Mouse (Mus musculus) ovary, postnatal 36 days (tissue): Measurements from ENCODE around the gene Atp5g1.
"Not testable (repeated sequence)": the region's sequence is repeated elsewhere in the genome, so short reads cannot be mapped to it uniquely, and the experiment has no call there.

ENCODE experiments used
- DNase-seq: peaks from one replicate; pipeline ENCODE4 v3.0.0; 2022; ENCODE audit warnings: low spot score, mixed read lengths

Atp5g1 gene

DNA sequence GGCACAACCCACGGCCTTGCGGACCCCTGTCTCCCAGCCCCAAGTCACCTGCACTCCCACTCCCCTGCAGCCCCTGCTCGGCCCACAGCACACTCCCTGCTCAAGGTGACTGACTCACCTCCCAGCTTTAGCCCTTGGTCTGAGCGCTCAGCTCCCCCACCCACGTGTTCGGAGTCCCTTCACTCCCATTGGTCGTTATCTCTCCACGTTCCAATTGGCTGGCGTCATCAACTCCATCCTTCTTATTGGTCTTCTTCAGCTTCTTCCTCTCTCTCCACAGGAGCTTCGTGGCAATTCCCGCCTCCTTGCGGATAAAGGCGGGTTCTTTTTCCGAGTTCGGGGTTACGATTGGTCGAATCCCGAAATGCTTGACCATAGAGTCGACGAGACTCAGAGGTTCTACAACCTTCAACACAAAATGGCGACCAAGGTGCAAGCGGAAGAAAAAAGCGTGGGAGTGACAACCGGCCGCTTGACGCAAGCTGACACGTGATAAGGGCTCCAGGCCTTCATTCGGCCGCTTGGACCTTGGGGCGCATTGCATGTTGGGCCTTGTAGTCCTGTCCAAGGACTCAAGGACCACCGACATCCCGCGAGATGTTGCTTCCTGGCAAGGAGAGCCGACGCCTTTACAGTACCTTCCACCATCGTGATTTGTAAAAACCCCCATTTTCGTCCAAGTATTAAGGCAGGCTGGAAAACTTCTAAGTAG lies at the start of gene Atp5g1:
Gene Atp5g1 (minus strand): TSS at position 162 of the 712 bp plus-strand sequence.
- DNase-seq = peak; percentile 94

DNA sequence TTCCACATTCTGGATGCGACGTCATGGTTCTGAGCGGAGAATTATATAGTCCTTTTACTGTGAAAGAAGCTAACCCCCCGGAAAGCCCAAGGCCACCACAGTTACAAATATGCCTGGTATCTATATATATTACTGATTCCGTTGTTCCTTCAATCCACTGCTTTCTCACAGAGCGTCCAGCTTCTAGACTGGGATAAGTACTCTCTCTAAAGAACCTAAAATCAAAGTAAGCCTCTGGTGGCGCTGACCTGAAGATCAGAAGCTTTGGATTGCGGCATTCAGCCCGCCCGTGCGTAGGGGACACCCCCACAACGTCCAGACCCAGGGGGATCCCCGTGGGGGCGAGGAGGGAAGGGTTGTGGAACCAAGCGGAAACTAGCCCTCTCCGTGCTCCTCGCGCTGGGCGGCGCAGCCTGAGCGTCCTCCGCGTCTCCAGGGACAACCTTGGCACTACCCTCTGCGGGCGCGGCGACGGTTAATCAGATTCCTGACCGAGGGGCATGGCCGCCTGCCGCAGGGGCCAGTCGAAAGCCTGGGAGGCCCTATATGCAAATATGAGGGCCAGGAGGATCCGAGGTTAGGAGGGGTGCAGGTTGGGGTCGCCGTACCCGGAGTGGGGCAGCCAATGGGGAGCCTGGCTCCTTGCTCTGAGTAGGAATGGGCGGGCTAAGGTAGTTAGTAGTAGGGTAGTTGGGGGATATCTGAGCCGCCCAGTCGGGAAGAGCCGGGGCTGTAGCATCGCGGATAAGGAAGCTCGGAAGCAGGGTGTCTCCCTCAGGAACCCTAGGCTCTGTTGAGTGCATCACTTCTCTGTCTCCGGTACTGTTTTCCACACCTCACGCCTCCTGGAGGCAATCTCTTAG lies 48.8 kb upstream of the Atp5g1 start:
- peak; percentile 63 for DNase-seq

DNA sequence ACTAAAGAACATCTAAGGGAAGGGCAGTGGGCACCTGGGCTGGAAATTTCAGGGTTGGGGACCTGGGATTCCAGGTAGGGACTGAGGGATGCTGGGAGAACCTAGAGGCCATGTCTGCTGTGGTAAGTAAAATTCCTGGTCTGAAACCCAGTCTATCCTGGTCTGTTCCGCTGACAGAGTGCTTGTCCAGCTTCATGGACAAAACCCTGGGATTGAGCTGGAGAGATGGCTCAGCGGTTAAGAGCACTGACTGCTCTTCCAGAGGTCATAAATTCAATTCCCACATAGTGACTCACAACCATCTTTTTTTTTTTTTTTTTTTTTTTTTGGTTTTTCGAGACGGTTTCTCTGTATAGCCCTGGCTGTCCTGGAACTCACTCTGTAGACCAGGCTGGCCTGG lies 47.3 kb upstream of the Atp5g1 start:
- DNase-seq = not testable (repeated sequence)

DNA sequence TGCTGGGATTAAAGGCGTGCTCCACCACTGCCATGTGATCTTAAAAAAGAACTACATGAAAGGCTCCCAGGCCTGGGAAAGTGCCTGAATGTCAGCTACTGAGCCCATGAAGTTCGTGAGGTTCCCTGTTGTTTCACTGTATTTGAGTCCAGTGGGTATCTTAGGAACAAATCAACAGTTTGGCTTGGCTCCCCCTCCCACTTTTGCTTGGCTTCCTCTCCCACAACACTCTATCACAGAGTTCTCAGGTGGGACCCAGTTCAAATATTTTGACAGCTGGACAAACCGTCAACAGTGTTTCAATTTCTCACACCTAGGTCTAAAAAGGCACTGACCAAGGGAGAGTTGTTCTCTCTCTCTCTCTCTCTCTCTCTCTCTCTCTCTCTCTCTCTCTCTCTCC lies 43.9 kb upstream of the Atp5g1 start:
- DNase-seq = no peak

DNA sequence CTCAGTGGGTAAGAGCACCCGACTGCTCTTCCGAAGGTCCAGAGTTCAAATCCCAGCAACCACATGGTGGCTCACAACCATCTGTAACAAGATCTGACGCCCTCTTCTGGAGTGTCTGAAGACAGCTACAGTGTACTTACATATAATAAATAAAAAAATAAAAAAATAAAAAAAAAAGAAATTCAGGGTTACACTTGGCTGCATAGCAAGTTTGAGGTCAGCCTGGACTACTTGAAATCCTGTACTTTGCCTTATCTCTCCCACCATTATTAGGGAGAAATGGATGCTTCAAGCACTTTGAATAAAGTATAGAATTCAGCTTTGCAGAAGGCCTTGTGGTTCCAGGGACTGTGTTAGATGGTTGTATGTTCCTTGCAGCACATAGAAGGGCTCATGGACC lies 41.5 kb upstream of the Atp5g1 start:
- DNase-seq = not testable (repeated sequence)

DNA sequence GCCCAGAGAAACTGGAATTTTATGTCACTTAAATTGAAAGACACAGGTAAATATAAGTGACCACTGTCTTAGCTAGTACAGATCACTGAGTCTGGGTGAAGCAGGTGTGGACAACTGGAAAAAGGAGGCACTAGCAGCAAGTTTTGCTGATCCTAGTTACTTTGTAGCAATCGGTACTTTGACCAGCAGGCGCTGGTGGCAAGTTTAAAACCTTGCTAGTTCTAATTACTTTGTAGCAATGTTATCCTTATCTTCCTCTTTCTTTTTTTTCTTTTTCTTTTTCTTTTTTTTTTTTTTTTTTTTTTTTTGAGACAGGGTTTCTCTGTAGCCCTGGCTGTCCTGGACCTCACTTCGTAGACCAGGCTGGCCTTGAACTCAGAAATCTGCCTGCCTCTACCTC lies 40.6 kb upstream of the Atp5g1 start:
- DNase-seq = no peak

DNA sequence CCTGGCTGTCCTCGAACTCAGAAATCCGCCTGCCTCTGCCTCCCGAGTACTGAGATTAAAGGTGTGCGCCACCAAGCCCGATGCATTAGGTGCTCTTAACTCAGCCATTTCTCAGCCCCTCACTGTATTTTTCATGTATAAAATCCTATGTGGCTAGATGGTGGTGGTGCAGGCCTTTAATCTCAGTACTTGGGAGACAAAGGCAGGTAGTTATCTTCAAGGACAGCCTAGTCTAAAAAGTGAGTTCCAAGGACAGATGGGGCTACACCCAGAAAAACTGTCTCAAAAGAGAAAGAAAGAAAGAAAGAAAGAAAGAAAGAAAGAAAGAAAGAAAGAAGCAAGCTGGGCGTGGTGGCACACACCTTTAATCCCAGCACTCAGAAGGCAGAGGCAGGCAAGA lies 39.9 kb upstream of the Atp5g1 start:
- no peak for DNase-seq

DNA sequence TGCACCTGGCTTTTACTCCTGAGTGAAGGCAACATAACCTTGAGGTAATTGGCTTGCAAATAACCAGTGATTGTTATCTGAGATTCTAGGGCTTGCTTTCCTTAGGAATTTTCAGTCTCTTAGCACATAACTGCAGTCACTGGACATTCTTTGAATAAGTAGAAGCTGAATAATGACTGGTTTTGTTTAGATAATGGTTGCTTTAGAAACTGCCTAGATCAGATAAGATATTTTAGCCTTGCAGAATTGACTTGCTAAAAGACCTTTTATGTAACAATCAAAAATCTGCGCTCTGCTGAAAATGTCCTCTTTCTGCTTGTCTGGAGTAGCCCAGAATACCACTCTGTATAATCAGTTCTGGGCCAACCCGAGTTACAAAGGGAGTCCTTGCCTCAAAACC lies 38.6 kb upstream of the Atp5g1 start:
- no peak for DNase-seq

DNA sequence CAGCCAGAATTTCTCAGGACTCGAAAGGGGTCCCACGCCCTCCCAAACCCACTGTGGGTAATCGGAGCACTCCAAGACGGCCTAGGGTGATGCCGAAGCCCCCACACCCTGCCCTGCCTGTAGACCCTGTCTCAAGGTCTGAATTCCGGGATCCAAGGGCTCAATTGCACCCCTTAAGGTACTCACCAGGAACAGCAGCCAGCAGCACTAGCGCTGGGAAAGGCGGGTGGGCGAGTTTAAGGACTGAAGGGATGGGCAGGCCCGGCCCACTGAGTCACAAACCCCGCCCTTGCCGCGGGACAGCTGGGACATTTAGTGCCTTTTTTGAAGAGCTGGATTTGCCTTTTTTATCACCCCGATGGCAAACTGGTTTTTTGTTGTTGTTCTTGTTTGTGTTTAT lies 36.3 kb upstream of the Atp5g1 start, which contains the start of gene Calcoco2:
Gene Calcoco2 (minus strand): TSS at position 214 of the 400 bp plus-strand sequence.
- DNase-seq = no peak

DNA sequence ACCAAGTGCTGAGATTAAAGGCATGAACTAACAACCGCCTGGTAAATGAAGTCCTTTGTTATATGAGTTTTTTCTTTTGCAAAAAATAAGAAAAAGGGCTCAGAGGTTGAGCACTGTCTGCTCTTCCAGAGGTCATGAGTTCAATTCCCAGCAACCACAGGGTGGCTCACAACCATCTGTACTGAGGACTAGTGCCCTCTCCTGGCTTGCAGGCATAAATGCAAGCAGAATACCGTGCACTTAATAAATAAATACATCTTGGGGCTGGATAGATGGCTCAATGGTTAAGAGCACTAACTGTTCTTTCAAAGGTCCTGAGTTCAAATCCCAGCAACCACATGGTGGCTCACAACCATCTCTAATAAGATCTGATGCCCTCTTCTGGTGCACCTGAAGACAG lies 35.5 kb upstream of the Atp5g1 start:
- not testable (repeated sequence) for DNase-seq

DNA sequence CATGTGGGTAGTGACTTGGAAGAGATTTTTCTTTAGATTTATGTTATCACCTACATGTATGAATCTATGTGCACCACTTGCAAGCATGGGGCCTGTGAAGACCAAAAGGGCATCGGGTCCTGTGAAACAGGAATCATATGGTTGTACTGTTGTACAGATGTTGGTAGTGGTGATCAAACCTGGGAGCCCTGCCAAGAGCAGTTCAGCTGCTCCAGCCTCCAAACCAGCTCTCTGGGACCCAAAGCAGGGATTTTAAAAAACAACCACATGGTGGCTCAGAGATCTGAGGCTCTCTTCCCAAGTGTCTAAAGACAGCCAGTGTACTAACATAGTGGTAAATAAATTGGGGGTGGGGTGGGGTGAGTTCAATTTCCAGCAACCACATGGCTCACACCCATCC lies 32.9 kb upstream of the Atp5g1 start:
- DNase-seq = no peak

DNA sequence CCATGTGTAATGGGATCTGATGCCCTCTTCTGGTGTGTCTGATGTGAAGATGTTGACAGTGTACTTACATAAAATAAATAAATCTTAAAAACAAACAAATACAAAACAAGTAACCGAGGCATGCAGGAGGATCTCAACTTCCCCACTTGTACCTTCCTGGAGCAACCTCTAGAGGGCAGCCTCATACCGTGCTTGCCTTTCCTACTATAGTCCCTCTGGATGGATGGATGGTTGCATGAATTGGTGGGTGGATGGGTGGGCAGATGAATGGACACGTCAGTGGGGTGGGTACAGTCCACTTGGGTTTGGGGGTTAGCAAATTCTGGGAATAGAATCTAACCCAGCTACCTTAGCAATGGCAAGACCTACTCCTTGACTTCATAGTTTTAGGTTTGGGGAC lies 17.9 kb upstream of the Atp5g1 start:
- DNase-seq = peak; percentile 36

DNA sequence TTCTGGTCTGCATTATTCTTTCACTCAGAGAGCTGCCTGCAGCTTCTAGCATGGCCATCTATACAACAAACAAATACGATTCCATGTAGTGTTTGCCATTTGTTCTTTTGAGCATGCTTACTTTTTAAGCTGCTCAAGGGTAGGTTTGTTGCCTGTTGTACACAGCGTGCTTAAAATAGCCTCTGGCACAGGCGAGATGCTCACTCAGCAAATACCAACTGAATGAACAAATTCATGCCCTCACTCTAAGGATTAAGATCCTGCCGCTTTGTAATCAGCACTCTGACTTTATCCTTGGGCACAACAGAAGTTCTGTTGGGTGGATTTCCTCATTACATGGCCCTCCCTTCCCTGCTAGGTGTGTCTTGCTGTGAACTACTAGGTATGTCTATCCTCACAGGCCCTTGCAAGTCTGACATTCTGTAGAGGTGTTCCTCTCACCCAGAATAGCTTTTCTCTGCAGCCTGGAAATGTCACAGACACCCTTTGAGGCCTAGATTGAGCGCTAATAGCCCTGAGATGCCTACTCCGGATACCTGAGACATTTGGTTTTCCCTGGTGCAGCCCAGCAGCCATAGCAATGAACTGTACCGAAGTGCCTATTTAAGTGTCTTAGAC lies 17.3 kb upstream of the Atp5g1 start:
- no peak for DNase-seq

DNA sequence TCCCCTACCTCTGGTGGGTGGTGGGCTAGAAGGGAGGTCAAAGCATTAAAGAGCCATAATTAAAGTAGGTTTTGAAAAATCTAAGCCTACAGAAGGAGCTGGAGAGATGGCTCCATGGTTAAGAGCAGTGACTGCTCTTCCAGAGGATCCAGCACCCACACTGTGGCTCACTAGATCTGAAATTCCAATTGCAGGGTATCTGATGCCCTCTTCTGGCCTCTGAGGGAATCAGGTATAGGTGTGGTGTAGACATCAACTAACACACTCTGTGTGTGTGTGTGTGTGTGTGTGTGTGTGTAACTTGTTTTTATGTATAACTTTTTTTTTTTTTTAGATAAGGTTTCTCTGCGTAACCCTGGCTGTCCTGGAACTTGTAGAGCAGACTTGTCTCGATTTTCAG lies 15.6 kb upstream of the Atp5g1 start:
- no peak for DNase-seq

DNA sequence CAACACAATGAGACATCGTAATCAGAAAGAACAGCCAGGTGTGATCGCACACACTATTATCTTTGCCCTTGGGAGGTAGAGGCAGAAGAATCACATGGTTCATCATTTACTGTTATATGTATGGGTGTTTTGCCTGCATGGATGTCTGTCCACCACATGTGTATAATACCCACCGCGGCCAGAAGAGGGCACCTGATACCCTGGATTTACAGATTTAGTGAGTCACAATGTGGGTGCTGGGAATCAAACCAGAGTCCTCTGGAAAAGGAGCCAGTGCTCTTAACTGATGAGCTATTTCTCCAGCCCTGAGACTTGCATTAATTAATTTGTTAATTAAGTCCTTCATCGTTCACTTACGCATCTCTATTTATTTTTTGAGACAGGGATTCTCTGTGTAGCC lies 12.5 kb upstream of the Atp5g1 start:
- no peak for DNase-seq

DNA sequence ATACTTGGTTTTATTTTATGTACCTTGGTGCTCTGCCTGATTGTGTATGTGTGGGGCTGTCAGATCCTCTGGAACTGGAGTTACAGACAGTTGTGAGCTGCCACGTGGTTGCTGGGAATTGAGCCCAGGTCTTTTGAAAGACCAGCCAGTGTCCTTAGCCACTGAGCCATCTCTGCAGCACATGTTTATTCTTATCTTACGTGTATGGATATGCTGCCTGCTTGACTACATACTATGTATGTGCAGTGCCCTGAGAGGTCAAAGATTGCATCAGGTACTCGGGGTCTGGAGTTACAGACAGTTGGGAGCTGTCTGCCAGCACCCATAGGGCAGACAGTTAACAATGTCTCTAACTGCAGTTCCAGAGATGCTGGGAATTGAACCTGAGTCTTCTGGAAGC lies 7.2 kb upstream of the Atp5g1 start:
- DNase-seq = no peak

DNA sequence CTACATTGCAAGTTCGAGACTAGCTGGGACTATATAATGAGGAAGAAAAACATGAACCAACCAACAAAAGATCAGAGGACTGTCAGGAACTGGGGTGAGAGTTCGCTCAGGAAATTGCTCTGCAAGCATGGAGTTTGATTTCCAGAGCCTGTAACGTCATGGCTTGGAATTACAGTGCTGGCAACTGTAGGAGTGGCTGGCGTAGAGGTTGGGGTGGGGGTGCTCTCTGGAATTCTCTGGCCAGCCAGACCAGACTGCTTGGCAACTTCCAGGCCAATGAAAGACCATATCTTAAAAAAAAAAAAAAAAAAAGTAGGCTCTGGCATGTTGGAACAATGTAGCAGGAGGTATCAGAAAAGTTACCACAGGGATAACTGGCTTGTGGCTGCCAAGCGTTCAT lies 5.3 kb upstream of the Atp5g1 start:
- no peak for DNase-seq

DNA sequence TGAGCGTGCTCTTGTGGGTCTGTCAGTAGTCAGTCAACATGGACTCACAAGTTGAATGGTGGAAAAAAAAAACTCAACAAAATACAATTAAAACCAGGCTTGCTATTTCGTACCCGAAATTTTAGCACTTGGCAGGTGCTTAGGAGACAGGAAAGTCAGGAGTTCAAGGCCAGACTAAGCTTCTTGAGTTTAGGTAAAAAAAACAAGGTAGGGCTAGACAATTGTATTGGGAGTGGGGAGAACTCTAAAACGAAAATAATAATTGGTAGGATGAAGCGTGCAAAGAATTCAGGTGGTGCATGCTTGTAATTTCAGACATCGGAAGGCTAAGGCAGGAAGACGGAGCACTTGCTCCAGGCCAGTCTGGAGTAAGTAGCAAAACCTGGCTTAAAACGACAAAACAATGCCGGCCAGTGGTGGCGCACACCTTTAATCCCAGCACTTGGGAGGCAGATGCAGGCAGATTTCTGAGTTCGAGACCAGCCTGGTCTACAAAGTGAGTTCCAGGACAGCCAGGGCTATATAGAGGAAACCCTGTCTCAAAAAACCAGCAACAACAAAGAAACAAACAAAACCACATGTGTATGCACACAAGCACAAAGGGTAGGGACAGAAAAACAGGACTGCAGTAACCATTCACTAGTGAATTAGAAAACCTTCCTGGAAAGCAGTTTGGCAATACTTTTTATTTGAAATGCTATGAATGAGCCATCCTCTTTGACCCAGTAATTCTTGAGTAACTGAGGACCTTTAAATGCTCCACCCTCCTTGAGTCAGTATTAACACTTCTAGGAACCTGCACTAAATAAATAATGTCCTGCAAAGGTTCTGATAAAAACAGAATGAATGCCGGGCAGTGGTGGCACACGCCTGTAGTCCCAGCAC lies 993 bp upstream of the Atp5g1 start:
- DNase-seq = no peak

DNA sequence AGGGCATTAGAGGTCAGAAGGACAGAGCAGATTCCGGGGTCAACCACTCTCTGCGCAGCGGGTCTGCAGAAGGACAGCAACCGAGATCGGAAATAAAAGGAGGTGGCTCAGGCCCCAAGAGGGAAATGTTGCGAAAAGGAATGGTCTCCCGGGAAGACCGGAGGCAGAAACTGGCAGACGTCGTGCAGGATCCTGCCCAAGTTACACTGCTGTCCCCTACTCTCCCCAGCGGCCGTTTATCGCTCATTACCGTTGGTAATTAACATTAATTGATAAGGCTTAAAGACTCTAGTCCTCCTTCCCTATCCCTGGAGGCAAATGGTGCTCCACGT lies 327 bp downstream of the Atp5g1 start:
- no peak for DNase-seq

DNA sequence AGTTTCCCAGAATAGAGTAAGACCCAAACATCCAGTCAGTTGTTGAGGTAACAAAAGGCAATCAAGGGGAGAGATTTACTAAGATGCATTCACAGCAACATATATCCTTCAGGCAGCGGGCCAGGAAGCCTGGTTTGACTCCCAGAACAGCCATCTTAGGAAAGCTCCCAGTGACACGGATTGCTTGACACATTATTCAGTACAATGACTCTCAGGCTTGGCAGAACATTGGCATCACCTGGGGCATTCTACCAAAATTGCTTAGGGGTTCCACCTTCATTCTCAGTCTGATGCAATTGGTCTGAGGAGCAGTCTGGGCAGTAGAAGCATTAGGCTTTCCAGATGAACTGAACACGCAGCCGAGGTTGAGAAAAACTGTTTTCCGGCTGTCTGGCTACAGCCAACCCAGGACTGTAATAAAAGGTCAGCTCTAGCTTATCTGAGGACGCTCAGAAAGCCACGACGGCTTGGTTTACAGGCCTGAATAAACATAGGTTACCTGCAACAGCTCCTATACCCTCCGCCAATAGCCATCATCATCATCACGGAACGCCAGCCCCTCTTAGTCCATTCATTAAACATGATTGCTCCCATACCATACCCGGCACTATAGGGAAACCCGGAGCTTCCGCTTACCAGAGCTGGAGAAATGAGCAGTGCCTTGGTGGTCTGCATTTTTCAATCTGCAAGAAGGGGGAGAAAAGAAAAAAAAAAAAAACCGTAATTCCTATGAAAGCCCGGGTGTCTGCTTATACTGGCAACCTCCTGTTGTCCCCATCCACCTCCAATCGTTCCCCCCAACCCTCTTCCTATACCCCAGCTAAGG lies 906 bp downstream of the Atp5g1 start:
- no peak for DNase-seq

DNA sequence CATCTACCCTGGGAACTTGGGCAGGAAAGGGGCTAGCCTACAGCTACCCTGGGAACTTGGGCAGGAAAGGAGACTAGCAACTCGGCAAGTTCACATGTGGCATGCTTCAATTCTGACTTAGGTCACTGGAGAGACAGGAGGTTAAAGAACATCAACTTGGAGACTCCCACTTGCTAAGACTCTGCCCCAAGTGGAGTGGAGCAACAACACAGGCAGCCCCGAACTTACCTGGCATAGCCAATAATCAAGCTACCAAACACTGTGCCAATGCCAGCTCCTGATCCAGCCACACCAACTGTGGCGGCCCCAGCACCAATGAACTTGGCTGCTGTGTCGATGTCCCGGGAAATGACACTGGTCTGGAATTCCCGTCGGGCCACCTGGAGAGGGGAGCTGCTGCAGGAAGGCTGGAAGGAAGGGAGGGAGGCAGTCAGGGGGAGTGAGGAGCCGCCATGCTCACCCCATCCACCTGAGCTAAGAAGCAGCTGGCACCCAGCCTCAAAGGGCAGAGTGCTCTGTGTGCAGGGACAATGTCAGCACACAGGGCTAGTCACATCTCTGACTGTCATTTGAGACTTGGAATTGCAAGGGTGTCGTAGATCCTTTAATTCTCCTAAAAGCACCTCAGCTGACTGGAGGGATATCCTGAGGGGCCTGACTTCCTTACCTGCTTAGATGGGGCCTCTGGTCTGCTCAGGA lies 2.0 kb downstream of the Atp5g1 start:
- DNase-seq = no peak
